Mouse (Mus musculus): Measurements from ENCODE around the gene Ggta1. TPM values are rescaled to one million over a fixed set of nuclear protein-coding genes. Genes with fewer than 3 reads are reported as not detected.

The Ggta1 gene
- polyA plus RNA-seq, 2 experiments, result 6.3 to 7.6 TPM

- DNase-seq (ENCODE audit: low read depth in 3 of 3, low spot score in 3 of 3) (no peak), ATAC-seq (ENCODE audit: insufficient read depth) (no peak)
- Histone ChIP-seq H3K27me3 (ENCODE audit: control insufficient read depth, insufficient read depth, low read length) (no peaks in the 10 kb centered on the region), H3K4me2 (ENCODE audit: low read depth) (no peak overlapping the region), H3K4me3 (ENCODE audit: insufficient read depth in 1 of 2, low read depth in 2 of 2, low read length in 2 of 2) (no peak overlapping the region), H3K9me3 (ENCODE audit: control insufficient read depth, low read length) (no peaks in the 10 kb centered on the region), H3K9ac (replicated peaks) (no peak overlapping the region), H3K36me3 (replicated peaks; ENCODE audit: control insufficient read depth, insufficient read depth, low read depth) (no peaks in the 10 kb centered on the region; the same call in 1 of the 2 replicates), H3K4me1 (replicated peaks; ENCODE audit: control insufficient read depth in 2 of 2, insufficient read depth in 2 of 2, low read length in 1 of 2) (peaks cover 0 to 3% of the 10 kb centered on the region in 2 experiments; a peak in 1 of 4 replicates), H3K27ac (no peak overlapping the region)
- TF ChIP-seq EP300 (IDR thresholded peaks at IDR 0.05; ENCODE audit: low read depth), result no peak
- no peak for TF ChIP-seq CTCF (IDR thresholded peaks at IDR 0.05; ENCODE audit: low read depth)
- 60% methylated on average over 5 of the region's 5 CpGs for WGBS (ENCODE audit: insufficient replicate concordance)
Observed at GRCm38 (mm10) chr2:35408409-35409110, 54.5 kb downstream of the Ggta1 start.

GRCm38 (mm10) chr2:35407878-35408277, 55.2 kb downstream of the Ggta1 start:
- whole genome bisulfite sequencing (ENCODE audit: insufficient replicate concordance), result 86% methylated on average over 7 of the region's 7 CpGs
- Histone ChIP-seq H3K4me1 (replicated peaks; ENCODE audit: control insufficient read depth in 2 of 2, insufficient read depth in 2 of 2, low read length in 1 of 2) (peaks cover 0 to 2% of the 10 kb centered on the region in 2 experiments; a peak in 1 of 4 replicates), H3K4me2 (ENCODE audit: low read depth) (no peak overlapping the region), H3K9me3 (ENCODE audit: control insufficient read depth, low read length) (no peaks in the 10 kb centered on the region), H3K36me3 (replicated peaks; ENCODE audit: control insufficient read depth, insufficient read depth, low read depth) (no peaks in the 10 kb centered on the region; the same call in 1 of the 2 replicates), H3K4me3 (ENCODE audit: insufficient read depth in 1 of 2, low read depth in 2 of 2, low read length in 2 of 2) (no peak overlapping the region), H3K27me3 (ENCODE audit: control insufficient read depth, insufficient read depth, low read length) (no peaks in the 10 kb centered on the region), H3K27ac (no peak overlapping the region), H3K9ac (replicated peaks) (no peak overlapping the region)
- TF ChIP-seq EP300 (IDR thresholded peaks at IDR 0.05; ENCODE audit: low read depth) (no peak), CTCF (IDR thresholded peaks at IDR 0.05; ENCODE audit: low read depth) (no peak)
- ATAC-seq (ENCODE audit: insufficient read depth) (no peak), DNase-seq (ENCODE audit: low read depth in 3 of 3, low spot score in 3 of 3) (no peak)

DNA sequence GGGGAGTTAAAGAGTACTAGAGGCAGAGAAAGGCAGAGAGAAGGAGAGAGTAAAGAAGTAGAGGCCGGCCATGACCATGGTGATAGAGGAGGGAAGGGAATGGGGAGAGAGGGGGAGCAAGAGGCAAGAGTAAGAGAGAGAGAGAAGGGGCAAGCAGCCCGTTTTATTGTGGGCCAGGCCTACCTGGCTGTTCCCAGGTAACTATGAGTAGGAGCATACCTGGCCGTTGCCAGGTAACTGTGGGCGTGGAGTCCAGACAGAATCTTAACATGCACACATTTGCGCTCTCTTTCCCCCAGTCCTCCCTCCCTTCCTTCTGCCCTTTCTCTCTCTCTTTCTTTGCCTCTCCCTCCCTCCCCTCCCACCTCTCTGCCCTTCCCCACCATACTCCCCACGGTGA, 55.8 kb downstream of the Ggta1 start:
- Histone ChIP-seq H3K27me3 (ENCODE audit: control insufficient read depth, insufficient read depth, low read length) (no peaks in the 10 kb centered on the region), H3K27ac (no peak overlapping the region), H3K9me3 (ENCODE audit: control insufficient read depth, low read length) (no peaks in the 10 kb centered on the region), H3K9ac (replicated peaks) (no peak overlapping the region), H3K4me3 (ENCODE audit: insufficient read depth in 1 of 2, low read depth in 2 of 2, low read length in 2 of 2) (no peak overlapping the region), H3K4me2 (ENCODE audit: low read depth) (no peak overlapping the region), H3K4me1 (replicated peaks; ENCODE audit: control insufficient read depth in 2 of 2, insufficient read depth in 2 of 2, low read length in 1 of 2) (peaks cover 0 to 2% of the 10 kb centered on the region in 2 experiments; a peak in 1 of 4 replicates), H3K36me3 (replicated peaks; ENCODE audit: control insufficient read depth, insufficient read depth, low read depth) (peaks cover 4% of the 10 kb centered on the region)
- 84% methylated on average over 6 of the region's 6 CpGs for WGBS (ENCODE audit: insufficient replicate concordance)
- no peak for TF ChIP-seq EP300 (IDR thresholded peaks at IDR 0.05; ENCODE audit: low read depth)
- TF ChIP-seq CTCF (IDR thresholded peaks at IDR 0.05; ENCODE audit: low read depth), result no peak
- DNase-seq (ENCODE audit: low read depth in 3 of 3, low spot score in 3 of 3), result no peak
- no peak for ATAC-seq (ENCODE audit: insufficient read depth)

- H3K9me3 ChIP-seq (ENCODE audit: control insufficient read depth, low read length), result no peaks in the 10 kb centered on the region
- peaks cover 5% of the 10 kb centered on the region for H3K36me3 ChIP-seq (replicated peaks; ENCODE audit: control insufficient read depth, insufficient read depth, low read depth)
- H3K27ac ChIP-seq, result no peak overlapping the region
- DNase-seq (ENCODE audit: low read depth in 3 of 3, low spot score in 3 of 3), result no peak
- TF ChIP-seq CTCF (IDR thresholded peaks at IDR 0.05; ENCODE audit: low read depth), result no peak
- no peak for TF ChIP-seq EP300 (IDR thresholded peaks at IDR 0.05; ENCODE audit: low read depth)
- no peak for ATAC-seq (ENCODE audit: insufficient read depth)
- no peak overlapping the region for H3K9ac ChIP-seq (replicated peaks)
- peaks cover 0 to 2% of the 10 kb centered on the region in 2 experiments; a peak in 1 of 4 replicates for H3K4me1 ChIP-seq (replicated peaks; ENCODE audit: control insufficient read depth in 2 of 2, insufficient read depth in 2 of 2, low read length in 1 of 2)
- H3K4me2 ChIP-seq (ENCODE audit: low read depth), result no peak overlapping the region
- H3K4me3 ChIP-seq (ENCODE audit: insufficient read depth in 1 of 2, low read depth in 2 of 2, low read length in 2 of 2), result no peak overlapping the region
- 29% methylated on average over 1 of the region's 1 CpGs for WGBS (ENCODE audit: insufficient replicate concordance)
- no peaks in the 10 kb centered on the region for H3K27me3 ChIP-seq (ENCODE audit: control insufficient read depth, insufficient read depth, low read length)
Observed at GRCm38 (mm10) chr2:35406611-35407010, 56.4 kb downstream of the Ggta1 start.

GRCm38 (mm10) chr2:35402391-35402790, 60.6 kb downstream of the Ggta1 start:
- no peak overlapping the region for H3K4me3 ChIP-seq (ENCODE audit: insufficient read depth in 1 of 2, low read depth in 2 of 2, low read length in 2 of 2)
- WGBS (ENCODE audit: insufficient replicate concordance), result 81% methylated on average over 16 of the region's 16 CpGs
- H3K27ac ChIP-seq, result no peak overlapping the region
- no peak overlapping the region for H3K9ac ChIP-seq (replicated peaks)
- H3K9me3 ChIP-seq (ENCODE audit: control insufficient read depth, low read length), result no peaks in the 10 kb centered on the region
- ATAC-seq (ENCODE audit: insufficient read depth) (no peak), DNase-seq (ENCODE audit: low read depth in 3 of 3, low spot score in 3 of 3) (no peak)
- H3K4me1 ChIP-seq (replicated peaks; ENCODE audit: control insufficient read depth in 2 of 2, insufficient read depth in 2 of 2, low read length in 1 of 2), result no peaks in the 10 kb centered on the region
- TF ChIP-seq CTCF (IDR thresholded peaks at IDR 0.05; ENCODE audit: low read depth) (no peak), EP300 (IDR thresholded peaks at IDR 0.05; ENCODE audit: low read depth) (no peak)
- no peaks in the 10 kb centered on the region for H3K27me3 ChIP-seq (ENCODE audit: control insufficient read depth, insufficient read depth, low read length)
- H3K36me3 ChIP-seq (replicated peaks; ENCODE audit: control insufficient read depth, insufficient read depth, low read depth), result peaks cover 5% of the 10 kb centered on the region; the same call in 1 of the 2 replicates
- H3K4me2 ChIP-seq (ENCODE audit: low read depth), result no peak overlapping the region
